Mouse (Mus musculus): Measurements from ENCODE around the gene Rnh1. TPM values are rescaled to one million over a fixed set of nuclear protein-coding genes. Genes with fewer than 3 reads are reported as not detected.

The Rnh1 gene
- polyA plus RNA-seq, 1 experiment: 75.9 TPM

- WGBS: 96% methylated on average over 18 of the region's 18 CpGs
- H3K27me3 ChIP-seq (ENCODE audit: control insufficient read depth, insufficient read depth, low read length): no peaks in the 10 kb centered on the region
- H3K4me1 ChIP-seq (replicated peaks; ENCODE audit: control insufficient read depth, insufficient read depth, low read length): no peaks in the 10 kb centered on the region
- H3K27ac ChIP-seq (ENCODE audit: control insufficient read depth, insufficient read depth, low read length): no peak overlapping the region
- no peak for TF ChIP-seq POLR2A (IDR thresholded peaks at IDR 0.05; ENCODE audit: control insufficient read depth, extremely low read depth, insufficient read depth, low read length, poor library complexity)
- no peak for TF ChIP-seq CTCF (IDR thresholded peaks at IDR 0.05; ENCODE audit: borderline replicate concordance, control insufficient read depth, extremely low read depth, insufficient read depth, low read length, poor library complexity)
- H3K36me3 ChIP-seq (ENCODE audit: control insufficient read depth, insufficient read depth, low read length): no peaks in the 10 kb centered on the region
- H3K4me3 ChIP-seq (ENCODE audit: control insufficient read depth, insufficient read depth, low read length): no peak overlapping the region
- no peak for DNase-seq
These were observed 33.7 kb upstream of the Rnh1 start for GRCm38 (mm10) chr7:141206182-141206937.

DNA sequence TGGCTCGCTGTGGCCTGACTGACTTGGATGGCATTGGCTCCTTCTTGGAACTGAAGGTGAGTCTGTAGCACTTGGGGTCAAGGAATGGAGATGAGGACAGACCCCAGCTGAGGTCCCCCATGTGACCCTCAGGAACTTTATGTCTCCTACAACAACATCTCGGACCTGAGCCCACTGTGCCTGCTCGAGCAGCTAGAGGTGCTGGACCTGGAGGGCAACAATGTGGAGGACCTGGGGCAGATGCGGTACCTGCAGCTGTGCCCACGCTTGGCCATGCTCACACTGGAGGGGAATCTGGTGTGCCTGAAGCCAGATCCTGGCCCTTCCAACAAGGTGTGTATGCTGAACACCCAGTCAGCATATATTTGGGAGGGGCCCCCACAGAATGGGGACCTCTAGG lies 32.8 kb upstream of the Rnh1 start:
- H3K36me3 ChIP-seq (ENCODE audit: control insufficient read depth, insufficient read depth, low read length): no peaks in the 10 kb centered on the region
- no peak overlapping the region for H3K27ac ChIP-seq (ENCODE audit: control insufficient read depth, insufficient read depth, low read length)
- no peak for DNase-seq
- TF ChIP-seq POLR2A (IDR thresholded peaks at IDR 0.05; ENCODE audit: control insufficient read depth, extremely low read depth, insufficient read depth, low read length, poor library complexity) (no peak), CTCF (IDR thresholded peaks at IDR 0.05; ENCODE audit: borderline replicate concordance, control insufficient read depth, extremely low read depth, insufficient read depth, low read length, poor library complexity) (no peak)
- no peak overlapping the region for H3K4me3 ChIP-seq (ENCODE audit: control insufficient read depth, insufficient read depth, low read length)
- H3K27me3 ChIP-seq (ENCODE audit: control insufficient read depth, insufficient read depth, low read length): no peaks in the 10 kb centered on the region
- no peaks in the 10 kb centered on the region for H3K4me1 ChIP-seq (replicated peaks; ENCODE audit: control insufficient read depth, insufficient read depth, low read length)
- 92% methylated on average over 5 of the region's 5 CpGs for WGBS

DNA sequence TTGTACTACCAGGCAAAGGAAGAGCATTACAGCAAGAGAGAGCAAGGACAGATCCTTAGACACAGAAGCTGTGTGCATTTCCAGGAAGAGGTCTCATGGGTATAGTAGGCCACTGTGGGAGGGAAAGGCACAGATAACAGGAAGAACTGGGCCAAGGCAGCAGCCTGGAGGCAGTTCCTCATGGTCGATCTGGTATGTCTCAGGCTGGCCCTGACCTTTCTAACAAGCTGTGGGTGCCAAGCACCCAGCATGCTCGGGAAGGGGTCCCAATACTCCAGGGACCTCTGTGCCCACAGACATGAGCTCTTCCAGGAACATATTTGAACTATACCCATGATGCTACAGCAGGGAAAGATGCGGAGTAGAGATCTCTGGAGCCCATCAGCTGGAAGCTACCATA lies 31.9 kb upstream of the Rnh1 start:
- no peaks in the 10 kb centered on the region for H3K4me1 ChIP-seq (replicated peaks; ENCODE audit: control insufficient read depth, insufficient read depth, low read length)
- H3K36me3 ChIP-seq (ENCODE audit: control insufficient read depth, insufficient read depth, low read length): no peaks in the 10 kb centered on the region
- no peak overlapping the region for H3K4me3 ChIP-seq (ENCODE audit: control insufficient read depth, insufficient read depth, low read length)
- 64% methylated on average over 3 of the region's 3 CpGs for WGBS
- no peak for DNase-seq
- H3K27me3 ChIP-seq (ENCODE audit: control insufficient read depth, insufficient read depth, low read length): no peaks in the 10 kb centered on the region
- TF ChIP-seq CTCF (IDR thresholded peaks at IDR 0.05; ENCODE audit: borderline replicate concordance, control insufficient read depth, extremely low read depth, insufficient read depth, low read length, poor library complexity): no peak
- no peak for TF ChIP-seq POLR2A (IDR thresholded peaks at IDR 0.05; ENCODE audit: control insufficient read depth, extremely low read depth, insufficient read depth, low read length, poor library complexity)
- no peak overlapping the region for H3K27ac ChIP-seq (ENCODE audit: control insufficient read depth, insufficient read depth, low read length)

DNA sequence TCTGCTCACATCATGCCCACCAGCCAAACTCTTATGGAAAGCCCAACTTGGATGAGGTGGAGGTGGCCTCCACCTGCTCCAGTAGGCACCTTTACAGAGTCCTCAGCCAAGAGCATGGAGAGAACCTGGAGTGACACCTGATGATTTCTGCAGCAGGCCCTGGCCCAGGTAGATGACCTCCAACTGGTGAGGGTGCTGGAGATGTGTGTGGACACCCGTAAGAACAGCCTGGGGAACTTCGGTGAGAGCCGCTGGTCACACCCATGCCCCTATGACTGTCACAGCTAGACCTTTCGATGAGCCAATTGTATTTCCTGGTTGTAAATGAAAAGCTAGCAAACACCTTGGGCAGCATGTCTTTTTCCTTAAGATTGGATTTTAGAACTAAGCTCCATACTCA lies 25.5 kb upstream of the Rnh1 start:
- no peak for TF ChIP-seq CTCF (IDR thresholded peaks at IDR 0.05; ENCODE audit: borderline replicate concordance, control insufficient read depth, extremely low read depth, insufficient read depth, low read length, poor library complexity)
- TF ChIP-seq POLR2A (IDR thresholded peaks at IDR 0.05; ENCODE audit: control insufficient read depth, extremely low read depth, insufficient read depth, low read length, poor library complexity): no peak
- Histone ChIP-seq H3K4me3 (ENCODE audit: control insufficient read depth, insufficient read depth, low read length) (no peak overlapping the region), H3K27me3 (ENCODE audit: control insufficient read depth, insufficient read depth, low read length) (no peaks in the 10 kb centered on the region), H3K27ac (ENCODE audit: control insufficient read depth, insufficient read depth, low read length) (no peak overlapping the region), H3K36me3 (ENCODE audit: control insufficient read depth, insufficient read depth, low read length) (no peaks in the 10 kb centered on the region), H3K4me1 (replicated peaks; ENCODE audit: control insufficient read depth, insufficient read depth, low read length) (peaks cover 6% of the 10 kb centered on the region)
- 94% methylated on average over 4 of the region's 4 CpGs for WGBS
- DNase-seq: no peak

- no peak for TF ChIP-seq CTCF (IDR thresholded peaks at IDR 0.05; ENCODE audit: borderline replicate concordance, control insufficient read depth, extremely low read depth, insufficient read depth, low read length, poor library complexity)
- TF ChIP-seq POLR2A (IDR thresholded peaks at IDR 0.05; ENCODE audit: control insufficient read depth, extremely low read depth, insufficient read depth, low read length, poor library complexity): no peak
- Histone ChIP-seq H3K4me3 (ENCODE audit: control insufficient read depth, insufficient read depth, low read length) (no peak overlapping the region), H3K27me3 (ENCODE audit: control insufficient read depth, insufficient read depth, low read length) (no peaks in the 10 kb centered on the region), H3K36me3 (ENCODE audit: control insufficient read depth, insufficient read depth, low read length) (no peaks in the 10 kb centered on the region), H3K27ac (ENCODE audit: control insufficient read depth, insufficient read depth, low read length) (no peak overlapping the region), H3K4me1 (replicated peaks; ENCODE audit: control insufficient read depth, insufficient read depth, low read length) (peaks cover 12% of the 10 kb centered on the region)
- WGBS: 96% methylated on average over 8 of the region's 8 CpGs
- DNase-seq: no peak
These were observed 24.1 kb upstream of the Rnh1 start for GRCm38 (mm10) chr7:141196619-141197282.

GRCm38 (mm10) chr7:141195754-141196153 lies 23.1 kb upstream of the Rnh1 start:
- H3K36me3 ChIP-seq (ENCODE audit: control insufficient read depth, insufficient read depth, low read length): peaks cover 4% of the 10 kb centered on the region
- DNase-seq: no peak
- H3K27me3 ChIP-seq (ENCODE audit: control insufficient read depth, insufficient read depth, low read length): no peaks in the 10 kb centered on the region
- H3K4me3 ChIP-seq (ENCODE audit: control insufficient read depth, insufficient read depth, low read length): no peak overlapping the region
- WGBS: 100% methylated on average over 2 of the region's 2 CpGs
- H3K4me1 ChIP-seq (replicated peaks; ENCODE audit: control insufficient read depth, insufficient read depth, low read length): peaks cover 12% of the 10 kb centered on the region
- no peak overlapping the region for H3K27ac ChIP-seq (ENCODE audit: control insufficient read depth, insufficient read depth, low read length)
- no peak for TF ChIP-seq POLR2A (IDR thresholded peaks at IDR 0.05; ENCODE audit: control insufficient read depth, extremely low read depth, insufficient read depth, low read length, poor library complexity)
- no peak for TF ChIP-seq CTCF (IDR thresholded peaks at IDR 0.05; ENCODE audit: borderline replicate concordance, control insufficient read depth, extremely low read depth, insufficient read depth, low read length, poor library complexity)

Data from thymus, adult 2 months (tissue).